ENCODE assay signal across 8 mouse cellular contexts in genomic region chr4:44712786-44713553, GRCm38 (mm10). TPM values are rescaled to one million over a fixed set of nuclear protein-coding genes. Genes with fewer than 3 reads are reported as not detected.
DNase-seq lines count a peak whose midpoint lies in the region; ATAC-seq and TF ChIP-seq lines count a peak whose summit lies in the region.

No protein-coding gene starts in this region.

- H3K27ac ChIP-seq in intestine, postnatal 0 days (ENCODE audit: low read depth, low read length): no peak overlapping the region
- H3K27ac ChIP-seq in intestine, embryonic 16.5 days (ENCODE audit: low read length): no peak overlapping the region
- no peak overlapping the region for H3K27ac ChIP-seq in heart, embryonic 14.5 days (replicated peaks in 1 of 2; ENCODE audit: control insufficient read depth in 1 of 2, insufficient read depth in 1 of 2, low read depth in 2 of 2, low read length in 2 of 2)
- H3K27ac ChIP-seq in midbrain, embryonic 11.5 days (ENCODE audit: low read depth, low read length): peak overlapping the region; percentile 62

- H3K27me3 ChIP-seq in intestine, postnatal 0 days (replicated peaks; ENCODE audit: control insufficient read depth, insufficient read depth, low read length): peaks cover 95% of the 10 kb centered on the region
- peaks cover 80% of the 10 kb centered on the region for H3K27me3 ChIP-seq in intestine, embryonic 16.5 days (replicated peaks; ENCODE audit: control insufficient read depth, insufficient read depth, low read length)
- H3K27me3 ChIP-seq in heart, embryonic 14.5 days (ENCODE audit: control insufficient read depth, insufficient read depth, low read length): peaks cover 96% of the 10 kb centered on the region
- H3K27me3 ChIP-seq in midbrain, embryonic 11.5 days (ENCODE audit: control insufficient read depth, insufficient read depth, low read length): peaks cover 92% of the 10 kb centered on the region

- H3K4me3 ChIP-seq in intestine, postnatal 0 days (ENCODE audit: low read depth, low read length): no peak overlapping the region
- H3K4me3 ChIP-seq in intestine, embryonic 16.5 days (ENCODE audit: low read length): no peak overlapping the region
- H3K4me3 ChIP-seq in heart, embryonic 14.5 days (ENCODE audit: control insufficient read depth in 1 of 2, insufficient read depth in 1 of 2, low read depth in 1 of 2, low read length in 2 of 2): peak overlapping the region in 1 of 2 experiments; percentile 19; a peak in 2 of 4 replicates
- H3K4me3 ChIP-seq in midbrain, embryonic 11.5 days (ENCODE audit: low read depth, low read length): peak overlapping the region; percentile 36

- H3K4me1 ChIP-seq in intestine, postnatal 0 days (replicated peaks; ENCODE audit: control insufficient read depth, insufficient read depth, low read length): no peaks in the 10 kb centered on the region
- H3K4me1 ChIP-seq in intestine, embryonic 16.5 days (ENCODE audit: control insufficient read depth, insufficient read depth, low read length): no peaks in the 10 kb centered on the region
- peaks cover 0 to 9% of the 10 kb centered on the region in 2 experiments; a peak in 3 of 4 replicates for H3K4me1 ChIP-seq in heart, embryonic 14.5 days (ENCODE audit: control insufficient read depth in 2 of 2, insufficient read depth in 2 of 2, low read length in 2 of 2)
- H3K4me1 ChIP-seq in midbrain, embryonic 11.5 days (ENCODE audit: control insufficient read depth, insufficient read depth, low read length): peaks cover 16% of the 10 kb centered on the region

- H3K4me2 ChIP-seq in intestine, postnatal 0 days (replicated peaks; ENCODE audit: low read depth): 0 out of 2 replicates have a peak overlapping the region, but pooled peaks have one; percentile 10
- H3K4me2 ChIP-seq in intestine, embryonic 16.5 days (ENCODE audit: low read depth, low read length): no peak overlapping the region
- H3K4me2 ChIP-seq in heart, embryonic 14.5 days (ENCODE audit: low read length): peak overlapping the region; percentile 38; the same call in 1 of the 2 replicates
- H3K4me2 ChIP-seq in midbrain, embryonic 11.5 days: peak overlapping the region; percentile 44

- WGBS in intestine, postnatal 0 days: 2% methylated on average over 50 of the region's 50 CpGs
- WGBS in intestine, embryonic 16.5 days: 1% methylated on average over 50 of the region's 50 CpGs
- WGBS in heart, embryonic 14.5 days: 2% methylated on average over 50 of the region's 50 CpGs
- under 1% methylated on average over 50 of the region's 50 CpGs for WGBS in midbrain, embryonic 11.5 days

- ATAC-seq in intestine, postnatal 0 days: no peak
- no peak for ATAC-seq in intestine, embryonic 16.5 days
- ATAC-seq in heart, embryonic 14.5 days (ENCODE audit: insufficient number of reproducible peaks, insufficient read depth, low FRiP score, low read depth): no peak
- ATAC-seq in midbrain, embryonic 11.5 days (ENCODE audit: low FRiP score): no peak
- ATAC-seq in CD4-positive, CD25-positive, alpha-beta regulatory T cell, adult 4 months: no peak

- no peak for TF ChIP-seq POLR2A in brain, embryonic 14.5 days (IDR thresholded peaks at IDR 0.05; ENCODE audit: borderline replicate concordance, extremely low read depth, insufficient read depth, insufficient read length, poor library complexity, severe bottlenecking)

- TF ChIP-seq CTCF in intestine, postnatal 0 days (IDR thresholded peaks at IDR 0.05; ENCODE audit: low read depth): no peak
- no peak for TF ChIP-seq CTCF in brain, embryonic 14.5 days (IDR thresholded peaks at IDR 0.05; ENCODE audit: borderline replicate concordance, extremely low read depth, insufficient read depth, insufficient read length)

- H3K36me3 ChIP-seq in intestine, postnatal 0 days (ENCODE audit: control insufficient read depth, insufficient read depth): no peaks in the 10 kb centered on the region
- H3K36me3 ChIP-seq in intestine, embryonic 16.5 days (ENCODE audit: control insufficient read depth, insufficient read depth, low read length): no peaks in the 10 kb centered on the region
- no peaks in the 10 kb centered on the region for H3K36me3 ChIP-seq in heart, embryonic 14.5 days (ENCODE audit: control insufficient read depth, insufficient read depth, low read length)
- no peaks in the 10 kb centered on the region for H3K36me3 ChIP-seq in midbrain, embryonic 11.5 days (ENCODE audit: control insufficient read depth, insufficient read depth, low read length)

- DNase-seq in brain, embryonic 14.5 days (ENCODE audit: low read depth): peak; percentile 65
- DNase-seq in midbrain, embryonic 11.5 days (ENCODE audit: low spot score, missing footprints): peak; percentile 97
- no peak for DNase-seq in right cerebral cortex, postnatal 14 days
- no peak for DNase-seq in left cerebral cortex, adult 8-10 months (ENCODE audit: low spot score in 2 of 2)

- H3K9ac ChIP-seq in intestine, postnatal 0 days (ENCODE audit: low read depth, low read length): no peak overlapping the region
- no peak overlapping the region for H3K9ac ChIP-seq in intestine, embryonic 16.5 days (ENCODE audit: low read depth, low read length)
- no peak overlapping the region for H3K9ac ChIP-seq in heart, embryonic 14.5 days (ENCODE audit: low read length)
- peak overlapping the region; percentile 70 for H3K9ac ChIP-seq in midbrain, embryonic 11.5 days (ENCODE audit: low read length)

- no peaks in the 10 kb centered on the region for H3K9me3 ChIP-seq in intestine, postnatal 0 days (ENCODE audit: control insufficient read depth)
- no peaks in the 10 kb centered on the region for H3K9me3 ChIP-seq in intestine, embryonic 16.5 days (ENCODE audit: control insufficient read depth, low read length)
- H3K9me3 ChIP-seq in heart, embryonic 14.5 days (ENCODE audit: control insufficient read depth, low read length): no peaks in the 10 kb centered on the region
- H3K9me3 ChIP-seq in midbrain, embryonic 11.5 days (ENCODE audit: control insufficient read depth, low read length): no peaks in the 10 kb centered on the region

RNA-seq across cellular contexts. Expression of gene Pax5, which starts 2.7 kb away (rescaled TPM):
- polyA plus RNA-seq in intestine, postnatal 0 days (2015; fragmentation: Nextera tagmentation; extraction: Ambion mirVana): 0.01 TPM in 1 of 2 replicates, not detected in the other
- polyA plus RNA-seq in intestine, embryonic 16.5 days (2015; fragmentation: Nextera tagmentation; extraction: Ambion mirVana): 0.02 TPM in 1 of 2 replicates, not detected in the other
- 5.0 and 15.0 TPM in 2 replicates for polyA plus RNA-seq in brain, embryonic 14.5 days (2012; rRNA removed)
- not detected in 2 replicates for polyA plus RNA-seq in heart, embryonic 14.5 days (2014; fragmentation: Nextera tagmentation; extraction: Ambion mirVana)
- 4.1 and 4.8 TPM in 2 replicates for polyA plus RNA-seq in midbrain, embryonic 11.5 days (2014; fragmentation: Nextera tagmentation; extraction: Ambion mirVana)
- polyA plus RNA-seq in CD4-positive, CD25-positive, alpha-beta regulatory T cell, adult 4 months (2017; shearing (Covaris generic)): 1 to 10 TPM in 1 of 2 experiments, under 1 TPM in 1; 0.38 to 3.2 TPM
- total RNA-seq in left cerebral cortex, adult 8-10 months (2022): 1 to 10 TPM in 1 of 4 experiments, under 1 TPM in 1, not detected in 2; 0.07 to 3.7 TPM

RNA-seq across cellular contexts. Expression of gene Zcchc7, which starts 42.7 kb away (rescaled TPM):
- 39.5 and 52.7 TPM in 2 replicates for polyA plus RNA-seq in intestine, postnatal 0 days (2015; fragmentation: Nextera tagmentation; extraction: Ambion mirVana)
- 29.3 and 33.9 TPM in 2 replicates for polyA plus RNA-seq in intestine, embryonic 16.5 days (2015; fragmentation: Nextera tagmentation; extraction: Ambion mirVana)
- 34.9 and 38.1 TPM in 2 replicates for polyA plus RNA-seq in brain, embryonic 14.5 days (2012; rRNA removed)
- polyA plus RNA-seq in heart, embryonic 14.5 days (2014; fragmentation: Nextera tagmentation; extraction: Ambion mirVana): 24.9 and 26.2 TPM in 2 replicates
- polyA plus RNA-seq in midbrain, embryonic 11.5 days (2014; fragmentation: Nextera tagmentation; extraction: Ambion mirVana): 19.5 TPM in 2 replicates
- polyA plus RNA-seq in CD4-positive, CD25-positive, alpha-beta regulatory T cell, adult 4 months (2017; shearing (Covaris generic)): 100 to 1,000 TPM; 115 to 144 TPM
- 10 to 100 TPM; 46.5 to 57.4 (median 51.1) TPM for total RNA-seq in left cerebral cortex, adult 8-10 months (2022)

Comparison
In these comparisons a context has a peak if more than half of its experiments do, and no peak if none do; other contexts are left out.
1. DNase-seq: peak in brain, embryonic 14.5 days (single experiment) and midbrain, embryonic 11.5 days (single experiment); none in right cerebral cortex, postnatal 14 days (single experiment) and left cerebral cortex, adult 8-10 months (0 of 2).